In the genomic region with DNA sequence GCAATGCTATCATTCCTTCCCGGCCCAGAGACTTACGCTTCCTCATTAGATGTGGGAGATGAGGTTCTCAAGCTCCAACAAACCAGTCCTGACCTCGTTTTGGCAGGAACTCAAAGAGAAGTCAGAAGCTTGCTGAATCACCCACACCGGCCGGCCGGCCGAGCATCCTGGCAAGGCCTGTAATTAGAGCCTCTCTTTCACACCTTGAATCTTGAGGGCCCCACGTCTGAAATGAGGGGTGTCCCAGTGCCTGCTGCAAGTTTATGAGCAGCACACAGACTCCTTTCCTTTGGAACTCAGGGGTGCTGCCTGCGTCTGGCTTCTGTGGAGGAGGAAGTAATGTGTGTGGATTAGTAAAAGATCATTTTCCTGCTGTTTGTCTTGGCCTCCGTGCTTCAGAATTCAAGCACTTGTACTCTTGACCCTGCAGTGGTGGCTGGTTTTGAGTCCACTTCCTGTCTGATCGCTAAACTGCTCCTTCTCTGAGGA, we compare ENCODE assay signal across 15 mouse cellular contexts. TPM values are rescaled to one million over a fixed set of nuclear protein-coding genes. Genes with fewer than 3 reads are reported as not detected.
DNase-seq lines count a peak whose midpoint lies in the region; ATAC-seq and TF ChIP-seq lines count a peak whose summit lies in the region.
"Had no signal": no experiment of that assay in that cellular context is flagged by ENCODE, and none has a peak within 500 bp of the region (broad histone marks: within the 10 kb centered on the region; RNA-seq: fewer than 3 reads in every experiment).

No protein-coding gene starts in this region.

- H3K36me3 ChIP-seq in heart, embryonic 13.5 days, result no peaks in the 10 kb centered on the region
- no peaks in the 10 kb centered on the region for H3K36me3 ChIP-seq in intestine, postnatal 0 days (ENCODE audit: control insufficient read depth, insufficient read depth)
- H3K36me3 ChIP-seq in limb, embryonic 11.5 days (ENCODE audit: control insufficient read depth, insufficient read depth, low read length), result no peaks in the 10 kb centered on the region
- H3K36me3 ChIP-seq in small intestine, adult 2 months (ENCODE audit: control insufficient read depth, insufficient read depth, low read length), result no peaks in the 10 kb centered on the region
- H3K36me3 ChIP-seq in hindbrain, embryonic 13.5 days, result no peaks in the 10 kb centered on the region
- H3K36me3 ChIP-seq: hindbrain, embryonic 10.5 days had no signal

- H3K4me1 ChIP-seq in heart, embryonic 13.5 days, result peaks cover 24% of the 10 kb centered on the region
- peaks cover 3% of the 10 kb centered on the region; the same call in 1 of the 2 replicates for H3K4me1 ChIP-seq in intestine, postnatal 0 days (replicated peaks; ENCODE audit: control insufficient read depth, insufficient read depth, low read length)
- peaks cover 6% of the 10 kb centered on the region for H3K4me1 ChIP-seq in limb, embryonic 11.5 days (ENCODE audit: control insufficient read depth, insufficient read depth, low read length)
- H3K4me1 ChIP-seq in small intestine, adult 2 months (ENCODE audit: control insufficient read depth, insufficient read depth, insufficient read length, low read length), result peaks cover 17% of the 10 kb centered on the region
- H3K4me1 ChIP-seq in hindbrain, embryonic 13.5 days (replicated peaks), result no peaks in the 10 kb centered on the region
- H3K4me1 ChIP-seq: hindbrain, embryonic 10.5 days had no signal

- TF ChIP-seq CTCF in intestine, postnatal 0 days (IDR thresholded peaks at IDR 0.05; ENCODE audit: low read depth), result no peak
- no peak for TF ChIP-seq CTCF in small intestine, adult 2 months (IDR thresholded peaks at IDR 0.05; ENCODE audit: extremely low read depth, insufficient read length, insufficient replicate concordance, low read depth, low read length)

- DNase-seq in heart, adult 11 months, result no peak
- peak; percentile 48 for DNase-seq in limb, embryonic 11.5 days (ENCODE audit: low spot score)
- no peak for DNase-seq in gastrocnemius, postnatal 4 days (ENCODE audit: low spot score in 2 of 2)
- no peak for DNase-seq in embryo, embryonic 9.5 days (ENCODE audit: extremely low spot score)
- DNase-seq: embryo, embryonic 11 days; forebrain, postnatal 0 days; layer of hippocampus, postnatal 36 days had no signal

- H3K4me3 ChIP-seq in heart, embryonic 13.5 days, result no peak overlapping the region
- H3K4me3 ChIP-seq in intestine, postnatal 0 days (ENCODE audit: low read depth, low read length), result no peak overlapping the region
- H3K4me3 ChIP-seq in limb, embryonic 11.5 days (ENCODE audit: low read depth, low read length), result no peak overlapping the region
- no peak overlapping the region for H3K4me3 ChIP-seq in small intestine, adult 2 months (ENCODE audit: low read depth, low read length)
- no peak overlapping the region for H3K4me3 ChIP-seq in hindbrain, embryonic 13.5 days
- H3K4me3 ChIP-seq: hindbrain, embryonic 10.5 days had no signal

- 0 out of 2 replicates have a peak, but pooled peaks cover 6% of the 10 kb centered on the region for H3K27me3 ChIP-seq in heart, embryonic 13.5 days (replicated peaks)
- no peaks in the 10 kb centered on the region for H3K27me3 ChIP-seq in intestine, postnatal 0 days (replicated peaks; ENCODE audit: control insufficient read depth, insufficient read depth, low read length)
- no peaks in the 10 kb centered on the region for H3K27me3 ChIP-seq in limb, embryonic 11.5 days (ENCODE audit: control insufficient read depth, insufficient read depth, low read length)
- no peaks in the 10 kb centered on the region for H3K27me3 ChIP-seq in small intestine, adult 2 months (ENCODE audit: control insufficient read depth, insufficient read depth, low read length)
- no peaks in the 10 kb centered on the region for H3K27me3 ChIP-seq in hindbrain, embryonic 13.5 days

- peak overlapping the region; percentile 33; the same call in 1 of the 2 replicates for H3K9ac ChIP-seq in heart, embryonic 13.5 days
- H3K9ac ChIP-seq in intestine, postnatal 0 days (ENCODE audit: low read depth, low read length), result 0 out of 2 replicates have a peak overlapping the region, but pooled peaks have one; percentile 0
- H3K9ac ChIP-seq in limb, embryonic 11.5 days (ENCODE audit: low read length), result no peak overlapping the region
- no peak overlapping the region for H3K9ac ChIP-seq in hindbrain, embryonic 13.5 days
- H3K9ac ChIP-seq: forebrain, postnatal 0 days had no signal

- H3K27ac ChIP-seq in heart, embryonic 13.5 days (replicated peaks), result peak overlapping the region; percentile 58
- peak overlapping the region; percentile 63 for H3K27ac ChIP-seq in intestine, postnatal 0 days (ENCODE audit: low read depth, low read length)
- no peak overlapping the region for H3K27ac ChIP-seq in limb, embryonic 11.5 days (replicated peaks; ENCODE audit: low read depth, low read length)
- peak overlapping the region; percentile 50 for H3K27ac ChIP-seq in small intestine, adult 2 months (ENCODE audit: insufficient read depth, low read depth, low read length)
- no peak overlapping the region for H3K27ac ChIP-seq in hindbrain, embryonic 13.5 days
- H3K27ac ChIP-seq: hindbrain, embryonic 10.5 days had no signal

- no peaks in the 10 kb centered on the region for H3K9me3 ChIP-seq in heart, embryonic 13.5 days
- no peaks in the 10 kb centered on the region for H3K9me3 ChIP-seq in intestine, postnatal 0 days (ENCODE audit: control insufficient read depth)
- no peaks in the 10 kb centered on the region for H3K9me3 ChIP-seq in limb, embryonic 11.5 days (ENCODE audit: control insufficient read depth, low read length)
- H3K9me3 ChIP-seq in hindbrain, embryonic 13.5 days, result no peaks in the 10 kb centered on the region
- H3K9me3 ChIP-seq: hindbrain, embryonic 10.5 days had no signal

- WGBS in heart, embryonic 13.5 days, result 36% methylated on average over 11 of the region's 11 CpGs
- WGBS in intestine, postnatal 0 days, result 13% methylated on average over 11 of the region's 11 CpGs
- WGBS in limb, embryonic 11.5 days, result 18% methylated on average over 11 of the region's 11 CpGs
- WGBS in small intestine, adult 2 months, result 4% methylated on average over 11 of the region's 11 CpGs
- WGBS in hindbrain, embryonic 13.5 days, result 81% methylated on average over 11 of the region's 11 CpGs

- no peak for ATAC-seq in heart, embryonic 13.5 days (ENCODE audit: extremely low read depth, insufficient number of reproducible peaks, low FRiP score, low TSS enrichment)
- peak; percentile 61 for ATAC-seq in intestine, postnatal 0 days
- no peak for ATAC-seq in limb, embryonic 11.5 days (ENCODE audit: insufficient number of reproducible peaks, low FRiP score, low TSS enrichment, low read depth)
- ATAC-seq in hindbrain, embryonic 13.5 days (ENCODE audit: low FRiP score), result no peak
- ATAC-seq: forebrain, postnatal 0 days had no signal

- no peak for TF ChIP-seq POLR2A in small intestine, adult 2 months (IDR thresholded peaks at IDR 0.05; ENCODE audit: low read depth, low read length)

- H3K4me2 ChIP-seq in heart, embryonic 13.5 days, result peak overlapping the region; percentile 34
- no peak overlapping the region; the same call in 1 of the 2 replicates for H3K4me2 ChIP-seq in intestine, postnatal 0 days (replicated peaks; ENCODE audit: low read depth)
- 0 out of 2 replicates have a peak overlapping the region, but pooled peaks have one; percentile 4 for H3K4me2 ChIP-seq in limb, embryonic 11.5 days (ENCODE audit: low read depth, severe bottlenecking)
- H3K4me2 ChIP-seq in hindbrain, embryonic 13.5 days, result no peak overlapping the region

RNA-seq across cellular contexts. Expression of a gene that starts 20.3 kb away (rescaled TPM):
- polyA plus RNA-seq in heart, embryonic 13.5 days (2015; fragmentation: Nextera tagmentation; extraction: Ambion mirVana), result 0.15 and 0.31 TPM in 2 replicates
- polyA plus RNA-seq in intestine, postnatal 0 days (2015; fragmentation: Nextera tagmentation; extraction: Ambion mirVana), result 50.0 and 53.4 TPM in 2 replicates
- polyA plus RNA-seq in limb, embryonic 11.5 days (2014; fragmentation: Nextera tagmentation; extraction: Ambion mirVana), result 48.0 and 53.9 TPM in 2 replicates
- polyA plus RNA-seq in small intestine, adult 2 months (2012; rRNA removed), result 4.7 and 5.5 TPM in 2 replicates
- 15.3 and 17.0 TPM in 2 replicates for polyA plus RNA-seq in hindbrain, embryonic 13.5 days (2015; fragmentation: Nextera tagmentation; extraction: Ambion mirVana)
- 1 to 10 TPM; 1.2 to 1.6 TPM for total RNA-seq in gastrocnemius, postnatal 4 days (2021)
- total RNA-seq: megakaryocyte-erythroid progenitor cell, adult 5-6 weeks had no signal

RNA-seq across cellular contexts. Expression of a gene that starts 26.3 kb away (rescaled TPM):
- polyA plus RNA-seq in heart, embryonic 13.5 days (2015; fragmentation: Nextera tagmentation; extraction: Ambion mirVana), result 19.9 and 23.8 TPM in 2 replicates
- 0.09 and 0.13 TPM in 2 replicates for polyA plus RNA-seq in intestine, postnatal 0 days (2015; fragmentation: Nextera tagmentation; extraction: Ambion mirVana)
- polyA plus RNA-seq in limb, embryonic 11.5 days (2014; fragmentation: Nextera tagmentation; extraction: Ambion mirVana), result 18.8 and 19.8 TPM in 2 replicates
- polyA plus RNA-seq in small intestine, adult 2 months (2012; rRNA removed), result 0.04 TPM in 1 of 2 replicates, not detected in the other
- polyA plus RNA-seq in hindbrain, embryonic 13.5 days (2015; fragmentation: Nextera tagmentation; extraction: Ambion mirVana), result 0.27 and 0.69 TPM in 2 replicates
- 10 to 100 TPM; 21.4 to 29.0 TPM for total RNA-seq in gastrocnemius, postnatal 4 days (2021)
- total RNA-seq: megakaryocyte-erythroid progenitor cell, adult 5-6 weeks had no signal
- polyA plus RNA-seq: hindbrain, embryonic 10.5 days; neural tube, embryonic 14.5 days; spleen, adult 2 months had no signal

RNA-seq across cellular contexts. Expression of a gene that starts 31.5 kb away (rescaled TPM):
- polyA plus RNA-seq in heart, embryonic 13.5 days (2015; fragmentation: Nextera tagmentation; extraction: Ambion mirVana), result not detected in 2 replicates
- polyA plus RNA-seq in intestine, postnatal 0 days (2015; fragmentation: Nextera tagmentation; extraction: Ambion mirVana), result 0.13 and 0.20 TPM in 2 replicates
- not detected in 2 replicates for polyA plus RNA-seq in limb, embryonic 11.5 days (2014; fragmentation: Nextera tagmentation; extraction: Ambion mirVana)
- polyA plus RNA-seq in small intestine, adult 2 months (2012; rRNA removed), result not detected in 2 replicates
- not detected in 2 replicates for polyA plus RNA-seq in hindbrain, embryonic 13.5 days (2015; fragmentation: Nextera tagmentation; extraction: Ambion mirVana)
- not detected for total RNA-seq in gastrocnemius, postnatal 4 days (2021)
- total RNA-seq: megakaryocyte-erythroid progenitor cell, adult 5-6 weeks had no signal
- polyA plus RNA-seq: forebrain, postnatal 0 days; hindbrain, embryonic 10.5 days; neural tube, embryonic 14.5 days; spleen, adult 2 months had no signal

RNA-seq across cellular contexts. Expression of a gene that starts 49.2 kb away (rescaled TPM):
- polyA plus RNA-seq in heart, embryonic 13.5 days (2015; fragmentation: Nextera tagmentation; extraction: Ambion mirVana), result 0.10 and 0.27 TPM in 2 replicates
- 0.33 and 0.63 TPM in 2 replicates for polyA plus RNA-seq in intestine, postnatal 0 days (2015; fragmentation: Nextera tagmentation; extraction: Ambion mirVana)
- polyA plus RNA-seq in limb, embryonic 11.5 days (2014; fragmentation: Nextera tagmentation; extraction: Ambion mirVana), result 9.9 and 11.0 TPM in 2 replicates
- polyA plus RNA-seq in small intestine, adult 2 months (2012; rRNA removed), result not detected in 2 replicates
- polyA plus RNA-seq in hindbrain, embryonic 13.5 days (2015; fragmentation: Nextera tagmentation; extraction: Ambion mirVana), result 18.0 and 18.4 TPM in 2 replicates
- total RNA-seq in gastrocnemius, postnatal 4 days (2021), result not detected
- total RNA-seq: megakaryocyte-erythroid progenitor cell, adult 5-6 weeks had no signal
- polyA plus RNA-seq: spleen, adult 2 months had no signal

Comparison
In these comparisons a context has a peak if more than half of its experiments do, and no peak if none do; other contexts are left out.
1. H3K27ac ChIP-seq: peak in heart, embryonic 13.5 days (single experiment), intestine, postnatal 0 days (single experiment) and small intestine, adult 2 months (single experiment); none in limb, embryonic 11.5 days (single experiment) and hindbrain, embryonic 13.5 days (single experiment).
2. H3K4me2 ChIP-seq: peak in heart, embryonic 13.5 days (single experiment) and limb, embryonic 11.5 days (single experiment); none in intestine, postnatal 0 days (single experiment) and hindbrain, embryonic 13.5 days (single experiment).
3. H3K9ac ChIP-seq: peak in heart, embryonic 13.5 days (single experiment) and intestine, postnatal 0 days (single experiment); none in limb, embryonic 11.5 days (single experiment) and hindbrain, embryonic 13.5 days (single experiment).
4. RNA of a gene that starts 26.3 kb away (polyA plus RNA-seq): 19.9 to 23.8 TPM in heart, embryonic 13.5 days and 18.8 to 19.8 TPM in limb, embryonic 11.5 days; 0.27 to 0.69 TPM in hindbrain, embryonic 13.5 days, 0.09 to 0.13 TPM in intestine, postnatal 0 days and 0.04 TPM in small intestine, adult 2 months; every median in the first group is over 10 times any median in the second.